Mouse (Mus musculus): ENCODE data around the gene Flywch1. TPM values are rescaled to one million over a fixed set of nuclear protein-coding genes. Genes with fewer than 3 reads are reported as not detected.

Flywch1 gene
- polyA plus RNA-seq, 1 experiment from 2014 or later: 62.9 TPM

GRCm38 (mm10) chr17:23739202-23740135, 31.9 kb downstream of the Flywch1 start:
- Histone ChIP-seq H3K4me2 (ENCODE audit: low read depth, low read length) (peak overlapping the region; percentile 97), H3K4me1 (ENCODE audit: control insufficient read depth, insufficient read depth, low read length) (peaks cover 14% of the 10 kb centered on the region), H3K36me3 (ENCODE audit: control insufficient read depth, insufficient read depth, low read length) (no peaks in the 10 kb centered on the region; the same call in 1 of the 2 replicates), H3K27ac (replicated peaks; ENCODE audit: low read depth, low read length) (no peak overlapping the region; the same call in 1 of the 2 replicates), H3K27me3 (replicated peaks; ENCODE audit: control insufficient read depth, insufficient read depth, low read length) (peaks cover 62% of the 10 kb centered on the region), H3K9ac (ENCODE audit: low read depth, low read length) (peak overlapping the region; percentile 69), H3K9me3 (ENCODE audit: control insufficient read depth, low read length) (no peaks in the 10 kb centered on the region), H3K4me3 (ENCODE audit: low read depth, low read length) (peak overlapping the region; percentile 72)
- WGBS: under 1% methylated on average over 42 of the region's 48 CpGs
- DNase-seq (ENCODE audit: low spot score) (peak; percentile 27), ATAC-seq (ENCODE audit: low read depth) (peak; percentile 12)

GRCm38 (mm10) chr17:23738836-23739201, 32.6 kb downstream of the Flywch1 start:
- Histone ChIP-seq H3K4me2 (ENCODE audit: low read depth, low read length) (peak overlapping the region; percentile 97), H3K27me3 (replicated peaks; ENCODE audit: control insufficient read depth, insufficient read depth, low read length) (peaks cover 56% of the 10 kb centered on the region), H3K4me1 (ENCODE audit: control insufficient read depth, insufficient read depth, low read length) (peaks cover 14% of the 10 kb centered on the region), H3K27ac (replicated peaks; ENCODE audit: low read depth, low read length) (no peak overlapping the region), H3K9ac (ENCODE audit: low read depth, low read length) (peak overlapping the region; percentile 69), H3K4me3 (ENCODE audit: low read depth, low read length) (peak overlapping the region; percentile 72), H3K9me3 (ENCODE audit: control insufficient read depth, low read length) (no peaks in the 10 kb centered on the region), H3K36me3 (ENCODE audit: control insufficient read depth, insufficient read depth, low read length) (no peaks in the 10 kb centered on the region; the same call in 1 of the 2 replicates)
- ATAC-seq (ENCODE audit: low read depth) (no peak), DNase-seq (ENCODE audit: low spot score) (no peak)
- WGBS: 44% methylated on average over 2 of the region's 2 CpGs

- H3K4me1 ChIP-seq (ENCODE audit: control insufficient read depth, insufficient read depth, low read length): peaks cover 14% of the 10 kb centered on the region
- 61% methylated on average over 15 of the region's 15 CpGs for WGBS
- ATAC-seq (ENCODE audit: low read depth) (no peak), DNase-seq (ENCODE audit: low spot score) (no peak)
- no peak overlapping the region for H3K27ac ChIP-seq (replicated peaks; ENCODE audit: low read depth, low read length)
- H3K4me2 ChIP-seq (ENCODE audit: low read depth, low read length): 0 out of 2 replicates have a peak overlapping the region, but pooled peaks have one; percentile 97
- no peaks in the 10 kb centered on the region; the same call in 1 of the 2 replicates for H3K36me3 ChIP-seq (ENCODE audit: control insufficient read depth, insufficient read depth, low read length)
- H3K27me3 ChIP-seq (replicated peaks; ENCODE audit: control insufficient read depth, insufficient read depth, low read length): peaks cover 45% of the 10 kb centered on the region
- H3K9ac ChIP-seq (ENCODE audit: low read depth, low read length): no peak overlapping the region
- H3K4me3 ChIP-seq (ENCODE audit: low read depth, low read length): no peak overlapping the region
- no peaks in the 10 kb centered on the region for H3K9me3 ChIP-seq (ENCODE audit: control insufficient read depth, low read length)
Measured at GRCm38 (mm10) chr17:23737493-23738445, 33.6 kb downstream of the Flywch1 start.

- no peak for ATAC-seq (ENCODE audit: low read depth)
- H3K4me3 ChIP-seq (ENCODE audit: low read depth, low read length): no peak overlapping the region
- H3K9ac ChIP-seq (ENCODE audit: low read depth, low read length): no peak overlapping the region
- WGBS: 50% methylated on average over 1 of the region's 1 CpGs
- peaks cover 5% of the 10 kb centered on the region; the same call in 1 of the 2 replicates for H3K4me1 ChIP-seq (ENCODE audit: control insufficient read depth, insufficient read depth, low read length)
- peaks cover 16% of the 10 kb centered on the region; the same call in 1 of the 2 replicates for H3K27me3 ChIP-seq (replicated peaks; ENCODE audit: control insufficient read depth, insufficient read depth, low read length)
- no peaks in the 10 kb centered on the region; the same call in 1 of the 2 replicates for H3K36me3 ChIP-seq (ENCODE audit: control insufficient read depth, insufficient read depth, low read length)
- H3K9me3 ChIP-seq (ENCODE audit: control insufficient read depth, low read length): no peaks in the 10 kb centered on the region
- peak; percentile 32 for DNase-seq (ENCODE audit: low spot score)
- H3K4me2 ChIP-seq (ENCODE audit: low read depth, low read length): no peak overlapping the region
- no peak overlapping the region for H3K27ac ChIP-seq (replicated peaks; ENCODE audit: low read depth, low read length)
Measured at GRCm38 (mm10) chr17:23734341-23734740, 37.1 kb downstream of the Flywch1 start.

GRCm38 (mm10) chr17:23730441-23730840, 41.0 kb downstream of the Flywch1 start:
- no peak overlapping the region for H3K9ac ChIP-seq (ENCODE audit: low read depth, low read length)
- H3K9me3 ChIP-seq (ENCODE audit: control insufficient read depth, low read length): no peaks in the 10 kb centered on the region
- H3K36me3 ChIP-seq (ENCODE audit: control insufficient read depth, insufficient read depth, low read length): no peaks in the 10 kb centered on the region
- DNase-seq (ENCODE audit: low spot score): no peak
- 0 out of 2 replicates have a peak, but pooled peaks cover 8% of the 10 kb centered on the region for H3K4me1 ChIP-seq (ENCODE audit: control insufficient read depth, insufficient read depth, low read length)
- H3K27me3 ChIP-seq (replicated peaks; ENCODE audit: control insufficient read depth, insufficient read depth, low read length): no peaks in the 10 kb centered on the region
- no peak overlapping the region for H3K27ac ChIP-seq (replicated peaks; ENCODE audit: low read depth, low read length)
- ATAC-seq (ENCODE audit: low read depth): no peak
- H3K4me2 ChIP-seq (ENCODE audit: low read depth, low read length): no peak overlapping the region
- 37% methylated on average over 1 of the region's 1 CpGs for WGBS
- H3K4me3 ChIP-seq (ENCODE audit: low read depth, low read length): no peak overlapping the region

- H3K36me3 ChIP-seq (ENCODE audit: control insufficient read depth, insufficient read depth, low read length): no peaks in the 10 kb centered on the region
- peak; percentile 92 for DNase-seq (ENCODE audit: low spot score)
- 0 out of 2 replicates have a peak, but pooled peaks cover 9% of the 10 kb centered on the region for H3K4me1 ChIP-seq (ENCODE audit: control insufficient read depth, insufficient read depth, low read length)
- ATAC-seq (ENCODE audit: low read depth): peak; percentile 86
- H3K27ac ChIP-seq (replicated peaks; ENCODE audit: low read depth, low read length): peak overlapping the region; percentile 76
- no peaks in the 10 kb centered on the region for H3K9me3 ChIP-seq (ENCODE audit: control insufficient read depth, low read length)
- WGBS: under 1% methylated on average over 17 of the region's 20 CpGs
- peak overlapping the region; percentile 78 for H3K4me2 ChIP-seq (ENCODE audit: low read depth, low read length)
- H3K9ac ChIP-seq (ENCODE audit: low read depth, low read length): peak overlapping the region; percentile 84
- no peaks in the 10 kb centered on the region for H3K27me3 ChIP-seq (replicated peaks; ENCODE audit: control insufficient read depth, insufficient read depth, low read length)
- peak overlapping the region; percentile 90 for H3K4me3 ChIP-seq (ENCODE audit: low read depth, low read length)
Measured at GRCm38 (mm10) chr17:23726758-23727142, 44.7 kb downstream of the Flywch1 start.

GRCm38 (mm10) chr17:23725999-23726757, 45.2 kb downstream of the Flywch1 start, which contains the start of gene Pkmyt1:
Gene Pkmyt1, plus strand, starts transcription at chr17:23726336.
- no peaks in the 10 kb centered on the region for H3K36me3 ChIP-seq (ENCODE audit: control insufficient read depth, insufficient read depth, low read length)
- H3K27ac ChIP-seq (replicated peaks; ENCODE audit: low read depth, low read length): peak within 1 kb of the TSS; percentile 80
- WGBS: 2% methylated on average over 48 of the region's 73 CpGs
- H3K4me2 ChIP-seq (ENCODE audit: low read depth, low read length): peak within 1 kb of the TSS; percentile 78
- H3K27me3 ChIP-seq (replicated peaks; ENCODE audit: control insufficient read depth, insufficient read depth, low read length): no peaks in the 10 kb centered on the region
- H3K4me3 ChIP-seq (ENCODE audit: low read depth, low read length): peak within 1 kb of the TSS; percentile 90
- 0 out of 2 replicates have a peak, but pooled peaks cover 9% of the 10 kb centered on the region for H3K4me1 ChIP-seq (ENCODE audit: control insufficient read depth, insufficient read depth, low read length)
- ATAC-seq (ENCODE audit: low read depth) (peak; percentile 93), DNase-seq (ENCODE audit: low spot score) (peak; percentile 97)
- H3K9me3 ChIP-seq (ENCODE audit: control insufficient read depth, low read length): no peaks in the 10 kb centered on the region
- H3K9ac ChIP-seq (ENCODE audit: low read depth, low read length): peak within 1 kb of the TSS; percentile 84

All from embryonic facial prominence, embryonic 14.5 days (tissue).